Mouse (Mus musculus): ENCODE data around the gene Gm42878.

GRCm38 (mm10) chr5:121534521-121534920 is 10.8 kb downstream of the Gm42878 start:
- TF ChIP-seq POLR2A (IDR thresholded peaks at IDR 0.05; ENCODE audit: extremely low read depth, insufficient read depth, low read length) = no peak
- TF ChIP-seq CTCF (IDR thresholded peaks at IDR 0.05; ENCODE audit: low read depth, low read length) = peak; percentile 54
